Mouse (Mus musculus) myocyte (in vitro differentiated cells): ENCODE results near the gene Vasn.

ENCODE experiments used
- MAX ChIP-seq: IDR thresholded peaks from one replicate; pipeline ENCODE4 v1.6.1; 2011; ENCODE audit warnings: low read depth, mild to moderate bottlenecking, control low read depth
- MYOD1 ChIP-seq, 3 experiments: IDR thresholded peaks; one replicate each; pipeline ENCODE4 v1.6.1; 2011; ENCODE audit warnings: control low read depth in 2 of 3, low read depth in 2 of 3, mild to moderate bottlenecking in 2 of 3, moderate library complexity in 1 of 3; ENCODE audit not compliant: insufficient read length in 2 of 3, control insufficient read depth in 1 of 3
- POLR2A ChIP-seq: IDR thresholded peaks from one replicate; pipeline ENCODE4 v1.6.1; 2011; ENCODE audit warnings: low read depth, mild to moderate bottlenecking, control low read depth, moderate library complexity; ENCODE audit not compliant: insufficient read length
- POLR2AphosphoS2 ChIP-seq: IDR thresholded peaks from one replicate; pipeline ENCODE4 v1.6.1; 2011; ENCODE audit warnings: low read depth, control low read depth; ENCODE audit not compliant: insufficient read length
- SRF ChIP-seq: IDR thresholded peaks from one replicate; pipeline ENCODE4 v1.6.1; 2011; ENCODE audit warnings: low read depth; ENCODE audit not compliant: control insufficient read depth, insufficient read length
- TCF12 ChIP-seq: IDR thresholded peaks from one replicate; pipeline ENCODE4 v1.6.1; 2011; ENCODE audit warnings: mild to moderate bottlenecking, control low read depth; ENCODE audit not compliant: poor library complexity, insufficient read depth, severe bottlenecking
- TCF3 ChIP-seq: IDR thresholded peaks from one replicate; pipeline ENCODE4 v1.6.1; 2011; ENCODE audit warnings: low read depth, control low read depth; ENCODE audit not compliant: insufficient read length
- USF1 ChIP-seq: IDR thresholded peaks from one replicate; pipeline ENCODE4 v1.6.1; 2011; ENCODE audit warnings: low read depth, mild to moderate bottlenecking, control low read depth, moderate library complexity

DNA sequence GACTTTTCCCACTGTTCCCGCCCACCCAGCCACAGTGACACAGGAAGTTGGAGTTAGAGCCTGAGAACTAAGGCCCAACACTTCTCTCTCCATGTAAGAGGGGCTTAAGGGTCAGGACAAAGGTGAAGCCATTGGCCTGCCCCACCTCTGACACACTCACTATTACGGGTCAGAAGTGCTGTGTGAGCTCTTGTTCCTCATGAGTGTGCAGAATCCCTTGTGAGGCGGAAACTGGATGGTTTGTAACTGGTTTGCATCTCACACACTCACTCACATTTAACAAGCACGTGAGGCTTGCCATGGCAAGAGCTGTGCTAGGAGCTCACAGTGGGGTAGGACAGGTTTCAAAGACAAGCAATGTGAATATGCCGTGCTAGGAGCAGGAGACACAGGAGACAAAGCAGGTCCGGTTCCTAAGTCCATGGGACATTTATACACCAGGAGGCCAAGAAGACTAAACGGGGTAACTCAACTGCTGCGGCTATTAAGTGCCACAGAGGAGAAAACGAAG, 16.9 kb downstream of the Vasn start:
- TF ChIP-seq TCF3: no peak
- no peak for TF ChIP-seq POLR2AphosphoS2
- no peak for TF ChIP-seq MAX
- no peak for TF ChIP-seq MYOD1 (IDR thresholded peaks at IDR 0.05; ENCODE audit: control insufficient read depth in 1 of 3, insufficient read length in 2 of 3, low read depth in 2 of 3)
- no peak for TF ChIP-seq SRF
- no peak for TF ChIP-seq POLR2A
- no peak for TF ChIP-seq USF1
- TF ChIP-seq TCF12: no peak
